Mouse (Mus musculus) lung, embryonic 16.5 days (tissue): ENCODE results near the gene Schip1. TPM values are rescaled to one million over a fixed set of nuclear protein-coding genes. Genes with fewer than 3 reads are reported as not detected.

ENCODE experiments used
- ATAC-seq: fragments of 200-750 bp; cut with Nextera tagmentation; 2 replicates; pipeline ENCODE4 v1.8.0; 2017; ENCODE audit warnings: low read depth, mild to moderate bottlenecking, moderate library complexity
- H3K27ac ChIP-seq: fragments of 300-500 bp; sonication (generic); 2 replicates; pipeline ENCODE4 v1.5.1; 2014; ENCODE audit warnings: mild to moderate bottlenecking, control low read depth, low read length
- H3K27me3 ChIP-seq: fragments of 300-500 bp; sonication (generic); 2 replicates; pipeline ENCODE4 v1.6.1; 2014; ENCODE audit warnings: low read depth, low read length, mixed read lengths; ENCODE audit not compliant: control insufficient read depth, insufficient read depth
- H3K36me3 ChIP-seq: fragments of 300-500 bp; sonication (generic); 2 replicates; pipeline ENCODE4 v1.6.1; 2014; ENCODE audit warnings: low read length; ENCODE audit not compliant: control insufficient read depth, insufficient read depth
- H3K4me1 ChIP-seq: fragments of 300-500 bp; sonication (generic); replicated peaks from 2 replicates; pipeline ENCODE4 v1.6.1; 2014; ENCODE audit warnings: low read length, mixed read lengths; ENCODE audit not compliant: control insufficient read depth, insufficient read depth
- H3K4me2 ChIP-seq: fragments of 300-500 bp; sonication (generic); 2 replicates; pipeline ENCODE4 v1.6.1; 2014; ENCODE audit warnings: low read depth, low read length, control low read depth
- H3K4me3 ChIP-seq: fragments of 300-500 bp; sonication (generic); 2 replicates; pipeline ENCODE4 v1.5.1; 2014; ENCODE audit warnings: mild to moderate bottlenecking, low read length, control low read depth
- H3K9ac ChIP-seq: fragments of 300-500 bp; sonication (generic); 2 replicates; pipeline ENCODE4 v1.6.1; 2014; ENCODE audit warnings: low read length, control low read depth
- H3K9me3 ChIP-seq: fragments of 300-500 bp; sonication (generic); 2 replicates; pipeline ENCODE4 v1.6.1; 2016; ENCODE audit warnings: low read length; ENCODE audit not compliant: control insufficient read depth
- WGBS: fragments of 180-500 bp; shearing (Covaris S2); extraction: QIAGEN DNeasy Blood & Tissue Kit; methylation state at CpG from one replicate; pipeline ENCODE4 v1.1.7; 2014; 5-methylcytosine and 5-hydroxymethylcytosine counted together
- polyA plus RNA-seq: library from polyadenylated mRNA; unstranded; fragments of >200 nt; fragmentation: Nextera tagmentation; extraction: Ambion mirVana; gene quantifications from 2 replicates; pipeline ENCODE4 v1.2.1, GENCODE M21; 2015

Schip1 gene
- polyA plus RNA-seq, 1 experiment from 2014 or later: 31.2 TPM

DNA sequence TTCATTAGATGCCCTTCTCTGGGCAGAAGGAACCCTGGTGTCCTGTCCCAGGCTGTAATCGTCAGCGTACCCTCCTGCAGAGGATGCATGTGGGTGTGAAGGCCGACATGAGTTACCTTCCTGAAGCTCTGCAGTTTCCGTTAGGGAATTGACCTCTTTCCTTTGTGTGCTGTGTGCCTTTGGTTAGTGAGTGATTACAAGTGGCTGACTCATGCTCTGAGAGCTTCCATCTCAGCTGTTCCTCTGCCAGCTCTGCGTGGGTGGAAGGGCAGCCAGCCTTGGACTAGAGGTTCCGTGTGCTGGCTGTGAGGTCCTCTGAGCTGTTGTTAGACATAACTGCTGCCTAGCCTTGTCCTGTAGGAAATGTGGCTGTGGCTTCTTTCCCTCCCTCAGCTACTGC lies 444.0 kb downstream of the Schip1 start:
- H3K4me1 ChIP-seq: peaks cover 21% of the 10 kb centered on the region
- WGBS: 24% methylated on average over 6 of the region's 6 CpGs
- no peak overlapping the region for H3K4me3 ChIP-seq
- H3K27me3 ChIP-seq: no peaks in the 10 kb centered on the region
- no peak overlapping the region for H3K4me2 ChIP-seq
- no peaks in the 10 kb centered on the region for H3K9me3 ChIP-seq
- H3K9ac ChIP-seq: no peak overlapping the region
- peak; percentile 91 for ATAC-seq
- H3K27ac ChIP-seq: peak overlapping the region; percentile 41
- no peaks in the 10 kb centered on the region for H3K36me3 ChIP-seq

DNA sequence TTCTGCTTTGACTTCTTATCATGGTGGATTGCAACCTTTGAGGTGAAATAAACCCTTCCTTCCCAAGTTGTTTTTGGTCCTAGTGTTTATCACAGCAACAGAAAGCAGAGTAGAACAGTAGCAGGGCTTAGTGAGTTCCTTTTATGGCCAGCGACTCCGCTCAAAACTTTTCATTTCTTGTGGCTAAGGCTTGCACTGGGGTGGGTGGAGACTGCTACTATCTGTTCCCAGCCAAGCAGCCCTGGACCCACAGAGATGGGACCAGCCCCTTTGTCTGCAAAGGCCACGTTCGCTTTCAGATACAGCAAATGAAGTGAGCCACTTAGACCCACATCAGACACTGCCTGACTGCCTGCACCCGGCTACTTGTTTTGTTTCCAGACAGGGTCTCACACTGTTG lies 446.3 kb downstream of the Schip1 start:
- Histone ChIP-seq H3K9ac (no peak overlapping the region), H3K4me3 (no peak overlapping the region), H3K4me1 (peaks cover 21% of the 10 kb centered on the region), H3K27ac (no peak overlapping the region), H3K4me2 (no peak overlapping the region), H3K9me3 (no peaks in the 10 kb centered on the region), H3K36me3 (no peaks in the 10 kb centered on the region), H3K27me3 (no peaks in the 10 kb centered on the region)
- WGBS: 81% methylated on average over 5 of the region's 5 CpGs
- no peak for ATAC-seq

DNA sequence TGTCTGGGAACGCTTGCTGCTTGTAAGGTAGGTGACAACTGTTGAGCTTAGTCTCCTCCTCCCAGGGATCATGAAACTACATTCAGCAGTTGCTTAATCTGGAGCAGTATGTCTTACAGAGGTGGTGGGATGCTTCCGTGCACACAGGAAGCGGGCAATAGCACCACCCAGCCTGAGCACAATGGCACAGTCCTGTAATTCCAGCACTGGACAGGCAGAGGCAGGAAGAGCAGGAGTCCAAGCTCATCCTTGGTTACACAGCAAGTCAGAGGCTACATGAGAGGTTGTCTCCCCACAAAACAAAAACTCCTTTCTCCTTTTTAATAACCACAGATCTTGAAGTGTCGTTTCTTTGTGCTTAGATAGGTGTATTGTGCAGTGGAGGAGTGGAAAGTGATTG lies 447.1 kb downstream of the Schip1 start:
- H3K9ac ChIP-seq: no peak overlapping the region
- WGBS: 65% methylated on average over 4 of the region's 4 CpGs
- no peak overlapping the region for H3K4me3 ChIP-seq
- H3K9me3 ChIP-seq: no peaks in the 10 kb centered on the region
- peaks cover 20% of the 10 kb centered on the region for H3K4me1 ChIP-seq
- H3K27me3 ChIP-seq: no peaks in the 10 kb centered on the region
- H3K36me3 ChIP-seq: no peaks in the 10 kb centered on the region
- ATAC-seq: no peak
- H3K27ac ChIP-seq: no peak overlapping the region
- no peak overlapping the region for H3K4me2 ChIP-seq

DNA sequence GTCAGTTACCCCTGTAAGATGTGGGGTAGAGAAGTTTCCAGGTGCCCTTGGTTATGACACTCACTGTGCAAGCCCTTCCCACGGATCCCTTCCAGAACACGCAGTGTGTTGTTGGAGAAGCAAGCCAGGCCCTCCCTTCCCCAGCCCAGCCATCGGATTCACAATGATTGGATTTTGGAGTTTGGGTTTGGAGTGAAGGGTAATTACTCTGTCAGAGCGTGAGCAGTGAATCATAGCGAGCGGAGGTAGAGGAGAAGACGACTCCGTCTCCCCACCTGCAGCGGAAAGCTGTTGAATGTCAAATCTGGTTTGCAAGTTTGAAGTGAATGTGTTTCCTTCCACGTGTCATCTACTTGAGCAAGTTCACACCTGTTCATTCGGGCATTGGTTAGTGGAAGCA lies 447.7 kb downstream of the Schip1 start:
- Histone ChIP-seq H3K9me3 (no peaks in the 10 kb centered on the region), H3K4me2 (no peak overlapping the region), H3K36me3 (no peaks in the 10 kb centered on the region), H3K27me3 (no peaks in the 10 kb centered on the region), H3K4me1 (peaks cover 19% of the 10 kb centered on the region), H3K27ac (no peak overlapping the region), H3K9ac (no peak overlapping the region), H3K4me3 (no peak overlapping the region)
- no peak for ATAC-seq
- WGBS: 80% methylated on average over 11 of the region's 11 CpGs

DNA sequence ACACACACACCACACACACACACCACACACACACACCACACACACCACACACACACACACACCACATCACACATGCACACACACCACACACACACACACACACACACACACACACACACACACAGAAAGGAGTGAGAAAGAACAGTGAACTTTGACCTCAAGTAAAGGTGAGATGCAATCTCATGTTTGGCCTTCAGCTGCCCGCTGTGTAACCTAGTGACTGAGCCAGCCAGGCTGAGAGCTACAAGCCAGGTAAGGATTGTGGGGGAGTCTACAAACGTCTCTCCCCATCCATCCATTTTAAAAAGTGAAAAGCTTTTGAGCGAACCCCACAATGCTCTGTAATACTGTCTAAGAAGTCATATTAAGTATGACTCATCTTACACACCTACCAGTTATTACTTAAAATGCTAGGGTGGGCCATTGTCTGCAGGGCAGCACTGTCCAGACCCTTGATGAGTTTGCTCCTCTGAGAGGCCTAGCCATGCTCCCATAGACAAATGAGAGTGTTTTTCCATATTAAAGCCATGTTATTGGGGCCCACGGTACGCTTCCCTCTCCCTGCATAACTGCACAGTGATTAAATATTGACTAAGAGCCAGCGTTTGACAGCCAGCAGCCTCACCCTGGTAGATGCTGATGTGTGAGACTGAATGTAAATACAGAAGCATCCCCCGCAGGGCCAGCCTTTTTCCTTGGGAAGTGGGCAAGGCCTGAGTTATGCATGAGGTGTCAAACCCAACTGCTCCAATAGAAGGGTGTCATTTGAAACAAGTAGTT lies 448.9 kb downstream of the Schip1 start:
- Histone ChIP-seq H3K27me3 (no peaks in the 10 kb centered on the region), H3K4me1 (peaks cover 15% of the 10 kb centered on the region), H3K4me2 (no peak overlapping the region), H3K27ac (no peak overlapping the region), H3K4me3 (no peak overlapping the region), H3K36me3 (no peaks in the 10 kb centered on the region), H3K9me3 (no peaks in the 10 kb centered on the region), H3K9ac (no peak overlapping the region)
- ATAC-seq: no peak
- 43% methylated on average over 7 of the region's 7 CpGs for WGBS

DNA sequence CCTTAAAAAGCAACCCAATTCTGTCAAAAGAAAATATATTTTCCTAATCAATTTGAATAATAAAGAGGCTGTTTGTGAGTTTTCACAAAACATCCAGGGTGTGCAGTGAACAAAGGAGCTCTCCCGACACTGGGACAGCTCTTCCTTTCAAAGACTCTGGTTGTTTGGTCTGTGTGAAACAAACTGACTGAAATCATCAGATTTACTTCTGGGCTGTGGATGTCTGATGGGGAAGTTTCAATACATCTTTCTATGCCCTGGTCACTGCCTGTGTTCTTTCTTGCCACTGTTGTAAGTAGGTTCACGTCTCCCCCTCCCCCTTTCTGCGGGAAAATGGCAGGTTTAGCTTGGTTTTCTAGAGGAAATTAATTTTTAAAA lies 449.5 kb downstream of the Schip1 start:
- Histone ChIP-seq H3K4me2 (no peak overlapping the region), H3K4me1 (peaks cover 11% of the 10 kb centered on the region), H3K27ac (no peak overlapping the region), H3K27me3 (no peaks in the 10 kb centered on the region), H3K4me3 (no peak overlapping the region), H3K9me3 (no peaks in the 10 kb centered on the region), H3K9ac (no peak overlapping the region), H3K36me3 (no peaks in the 10 kb centered on the region)
- ATAC-seq: no peak
- 80% methylated on average over 3 of the region's 3 CpGs for WGBS

DNA sequence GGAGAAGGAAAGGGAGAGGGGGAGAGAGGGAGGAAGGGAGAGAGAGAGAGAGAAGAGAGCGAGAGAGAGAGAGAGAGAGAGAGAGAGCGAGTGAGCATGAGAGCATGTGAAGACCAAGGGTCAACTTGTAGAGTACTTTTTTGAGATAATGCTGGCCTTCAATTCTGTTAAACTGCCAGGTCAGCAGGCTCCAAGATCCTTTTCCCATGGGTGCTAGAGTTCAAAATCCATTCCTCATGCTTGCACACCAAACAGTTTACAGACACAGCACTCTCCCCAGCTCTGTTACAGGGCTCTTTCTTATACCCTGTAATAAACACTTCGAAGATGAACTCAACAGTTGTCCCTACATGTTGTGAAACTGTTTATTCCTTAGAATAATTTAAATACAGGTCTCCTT lies 450.1 kb downstream of the Schip1 start:
- Histone ChIP-seq H3K4me1 (peaks cover 8% of the 10 kb centered on the region), H3K36me3 (no peaks in the 10 kb centered on the region), H3K27me3 (no peaks in the 10 kb centered on the region), H3K9ac (no peak overlapping the region), H3K27ac (no peak overlapping the region), H3K4me3 (no peak overlapping the region), H3K9me3 (no peaks in the 10 kb centered on the region), H3K4me2 (no peak overlapping the region)
- 85% methylated on average over 3 of the region's 3 CpGs for WGBS
- ATAC-seq: no peak

DNA sequence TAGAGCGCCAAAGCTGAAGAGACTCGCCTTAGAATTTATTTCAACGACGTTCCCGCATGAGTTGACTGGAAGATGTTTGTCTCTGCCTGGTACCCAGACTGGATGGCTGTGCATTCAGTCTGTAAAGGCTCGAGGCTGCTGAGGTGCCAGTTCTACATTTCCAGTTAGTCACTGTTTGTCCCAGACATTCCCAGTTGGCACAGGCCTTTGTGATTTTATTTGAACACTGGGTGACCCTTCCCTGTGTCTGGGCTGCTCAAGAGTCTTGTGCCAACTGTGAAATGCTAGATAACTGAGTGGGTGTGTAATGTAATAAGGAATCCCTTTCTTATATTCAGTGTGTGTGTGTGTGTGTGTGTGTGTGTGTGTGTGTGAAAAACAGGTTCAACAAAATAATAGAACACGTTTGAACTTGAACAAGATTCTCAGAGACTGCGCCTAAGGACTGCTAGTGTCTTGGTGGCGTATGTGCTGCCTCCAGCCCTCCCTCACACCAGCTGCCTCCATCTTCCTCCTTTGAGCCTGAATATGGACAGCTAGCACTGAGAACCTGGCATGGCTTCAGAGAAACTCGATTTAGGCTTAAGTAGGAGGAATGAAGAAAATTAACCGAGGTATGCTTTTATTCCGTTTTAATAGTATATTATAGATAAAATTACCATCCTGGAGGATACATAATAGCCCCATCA lies 451.9 kb downstream of the Schip1 start:
- H3K9ac ChIP-seq: no peak overlapping the region

DNA sequence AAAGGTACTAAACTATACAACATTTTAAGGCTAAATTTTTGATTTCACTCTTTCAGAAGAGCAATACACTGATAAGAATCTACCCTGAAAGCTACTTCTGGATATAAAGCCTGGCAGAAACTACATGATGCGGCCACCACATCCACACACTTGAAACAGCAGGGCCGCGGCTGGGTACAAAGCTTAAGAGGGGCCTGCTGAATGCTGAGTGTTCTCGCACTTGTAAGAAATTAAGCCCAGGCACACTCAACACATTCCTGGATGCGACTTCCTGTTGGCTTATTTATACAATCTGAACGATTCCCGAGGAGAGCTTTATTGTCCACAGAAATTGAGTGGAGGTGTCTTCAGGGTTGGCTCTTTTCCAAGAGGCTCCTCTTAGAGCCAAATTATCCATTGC lies 452.6 kb downstream of the Schip1 start:
- peaks cover 8% of the 10 kb centered on the region for H3K4me1 ChIP-seq
- H3K4me3 ChIP-seq: no peak overlapping the region
- H3K27me3 ChIP-seq: no peaks in the 10 kb centered on the region
- H3K9me3 ChIP-seq: no peaks in the 10 kb centered on the region
- peak; percentile 51; the same call in 1 of the 2 replicates for ATAC-seq
- no peaks in the 10 kb centered on the region for H3K36me3 ChIP-seq
- WGBS: 19% methylated on average over 7 of the region's 7 CpGs
- H3K9ac ChIP-seq: no peak overlapping the region
- no peak overlapping the region for H3K4me2 ChIP-seq
- H3K27ac ChIP-seq: no peak overlapping the region

More for the DNA sequence above, 451.9 kb downstream of the Schip1 start:
- H3K36me3 ChIP-seq: no peaks in the 10 kb centered on the region
- H3K9me3 ChIP-seq: no peaks in the 10 kb centered on the region
- H3K27ac ChIP-seq: no peak overlapping the region
- no peak overlapping the region for H3K4me3 ChIP-seq
- WGBS: 66% methylated on average over 12 of the region's 12 CpGs
- H3K27me3 ChIP-seq: no peaks in the 10 kb centered on the region
- ATAC-seq: peak; percentile 28; the same call in 1 of the 2 replicates
- H3K4me1 ChIP-seq: peaks cover 8% of the 10 kb centered on the region
- H3K4me2 ChIP-seq: no peak overlapping the region
